Mouse (Mus musculus): Measurements from ENCODE around the gene Slc39a11. TPM values are rescaled to one million over a fixed set of nuclear protein-coding genes. Genes with fewer than 3 reads are reported as not detected.
"Not testable (repeated sequence)": the region's sequence is repeated elsewhere in the genome, so short reads cannot be mapped to it uniquely, and the experiment has no call there.

Gene Slc39a11
- polyA plus RNA-seq, 1 experiment from 2014 or later, result 32.2 TPM

- no peak for ATAC-seq (ENCODE audit: low FRiP score)
- Histone ChIP-seq H3K9me3 (no peaks in the 10 kb centered on the region), H3K4me2 (no peak overlapping the region), H3K36me3 (no peaks in the 10 kb centered on the region), H3K27ac (no peak overlapping the region), H3K4me1 (replicated peaks) (peaks cover 41% of the 10 kb centered on the region), H3K9ac (no peak overlapping the region), H3K4me3 (no peak overlapping the region), H3K27me3 (no peaks in the 10 kb centered on the region)
- WGBS, result 76% methylated on average over 1 of the region's 1 CpGs
Observed at GRCm38 (mm10) chr11:113568999-113569398, 80.9 kb downstream of the Slc39a11 start.

GRCm38 (mm10) chr11:113567926-113568325, 82.0 kb downstream of the Slc39a11 start:
- H3K4me2 ChIP-seq; ATAC-seq (ENCODE audit: low FRiP score); H3K9ac ChIP-seq; H3K27me3 ChIP-seq; H3K9me3 ChIP-seq; H3K36me3 ChIP-seq; H3K27ac ChIP-seq; H3K4me3 ChIP-seq: not testable (repeated sequence)
- H3K4me1 ChIP-seq (replicated peaks), result peaks cover 32% of the 10 kb centered on the region
- 85% methylated on average over 2 of the region's 2 CpGs for WGBS

DNA sequence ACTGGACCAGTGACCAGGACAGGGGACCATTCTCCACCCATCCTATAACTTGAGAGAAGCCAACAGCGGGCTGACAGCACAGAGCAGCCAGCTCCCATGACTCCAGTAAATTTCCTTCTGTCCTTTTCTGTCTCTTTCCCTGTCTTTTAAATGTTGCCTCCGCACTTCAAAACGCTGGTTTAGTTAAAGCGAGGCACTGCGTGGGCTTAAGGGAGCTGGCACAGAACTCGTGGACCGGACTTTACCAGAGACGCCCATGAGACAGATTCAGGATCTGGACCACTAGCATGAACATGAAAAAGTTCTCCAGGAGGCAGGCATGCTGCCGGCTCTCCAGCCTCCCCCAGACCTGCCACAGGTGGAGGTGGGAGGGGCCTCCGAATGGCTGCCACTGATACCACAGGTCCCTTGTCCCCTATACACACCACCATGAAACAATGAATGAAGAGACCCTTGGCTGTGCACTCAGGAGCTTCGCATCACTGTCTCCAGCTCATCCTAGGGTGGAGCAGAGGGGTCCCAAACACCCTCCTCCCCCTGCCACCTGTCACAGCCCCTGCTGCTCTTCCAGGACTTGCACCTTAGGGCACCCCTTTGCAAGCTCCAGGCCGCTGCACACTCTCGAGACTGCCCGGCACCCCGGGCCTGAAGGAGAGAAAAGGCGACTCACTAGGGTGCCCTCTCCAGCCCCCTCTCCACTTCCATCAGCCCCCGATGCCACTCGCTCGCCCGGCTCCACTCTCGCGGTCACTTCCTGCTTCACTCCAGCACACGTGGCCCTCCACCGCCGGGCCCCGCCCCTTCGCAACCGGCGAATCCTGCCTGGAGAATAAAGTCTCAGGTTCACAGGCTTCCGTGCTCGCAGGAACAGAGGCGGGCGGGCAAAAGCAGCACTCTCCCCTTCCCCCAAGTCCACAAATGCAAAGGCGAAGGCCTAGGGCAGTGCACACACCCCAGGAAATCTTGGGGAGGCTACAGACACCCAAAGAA, 84.6 kb downstream of the Slc39a11 start:
- H3K4me3 ChIP-seq, result peak overlapping the region; percentile 58
- H3K9me3 ChIP-seq, result no peaks in the 10 kb centered on the region
- ATAC-seq (ENCODE audit: low FRiP score), result peak; percentile 83
- H3K4me2 ChIP-seq, result peak overlapping the region; percentile 93
- no peak overlapping the region for H3K27ac ChIP-seq
- no peaks in the 10 kb centered on the region for H3K27me3 ChIP-seq
- H3K4me1 ChIP-seq (replicated peaks), result peaks cover 18% of the 10 kb centered on the region
- H3K9ac ChIP-seq, result peak overlapping the region; percentile 81
- 9% methylated on average over 34 of the region's 34 CpGs for WGBS
- no peaks in the 10 kb centered on the region for H3K36me3 ChIP-seq

DNA sequence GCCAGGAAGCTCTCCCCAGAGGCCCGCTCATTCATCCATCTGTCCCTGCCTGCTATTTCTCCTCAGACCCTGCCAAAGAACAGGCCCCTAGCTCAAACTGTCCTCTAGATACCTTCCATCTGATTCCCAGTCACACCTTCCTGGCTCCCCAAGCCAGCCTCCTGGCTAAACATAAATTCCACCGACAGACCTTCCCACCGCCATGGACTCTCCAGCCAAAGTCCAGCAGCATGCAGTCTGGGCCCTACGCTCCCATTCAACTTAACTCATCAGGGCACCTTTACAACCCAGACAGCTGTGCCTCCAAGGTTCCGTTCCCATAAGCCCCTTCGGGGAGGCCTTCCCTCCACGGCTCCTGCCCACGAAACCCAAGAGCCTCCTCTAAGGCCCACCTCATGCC, 87.6 kb downstream of the Slc39a11 start:
- Histone ChIP-seq H3K36me3 (no peaks in the 10 kb centered on the region), H3K27ac (no peak overlapping the region), H3K9me3 (no peaks in the 10 kb centered on the region), H3K27me3 (no peaks in the 10 kb centered on the region), H3K4me2 (no peak overlapping the region), H3K4me1 (replicated peaks) (peaks cover 17% of the 10 kb centered on the region), H3K9ac (no peak overlapping the region; the same call in 1 of the 2 replicates), H3K4me3 (no peak overlapping the region)
- ATAC-seq (ENCODE audit: low FRiP score), result no peak
- 89% methylated on average over 8 of the region's 8 CpGs for WGBS

GRCm38 (mm10) chr11:113560150-113560549, 89.7 kb downstream of the Slc39a11 start:
- ATAC-seq (ENCODE audit: low FRiP score), result no peak
- 80% methylated on average over 4 of the region's 4 CpGs for WGBS
- H3K9me3 ChIP-seq, result no peaks in the 10 kb centered on the region
- H3K9ac ChIP-seq, result no peak overlapping the region
- no peak overlapping the region for H3K27ac ChIP-seq
- no peak overlapping the region for H3K4me3 ChIP-seq
- H3K36me3 ChIP-seq, result no peaks in the 10 kb centered on the region
- no peak overlapping the region for H3K4me2 ChIP-seq
- no peaks in the 10 kb centered on the region for H3K27me3 ChIP-seq
- H3K4me1 ChIP-seq (replicated peaks), result peaks cover 7% of the 10 kb centered on the region

DNA sequence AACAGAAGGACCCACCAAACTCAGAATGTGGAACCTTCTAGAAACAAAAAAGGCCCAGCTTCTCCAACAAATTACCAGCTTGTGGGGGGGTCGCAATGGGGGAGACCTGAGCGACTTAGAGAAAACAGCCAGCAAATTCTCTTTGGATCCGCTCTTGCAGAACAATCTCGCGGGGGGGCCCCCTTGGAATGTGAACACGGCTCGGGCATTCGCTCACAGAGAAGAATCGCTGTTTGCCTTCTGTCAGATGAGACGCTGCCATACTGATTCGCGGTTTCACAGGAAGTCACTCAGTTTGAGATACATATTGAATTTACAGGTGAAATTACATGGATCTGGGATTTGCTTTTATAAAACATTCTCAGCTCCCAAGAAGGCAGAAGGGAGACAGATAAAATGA, 91.4 kb downstream of the Slc39a11 start:
- no peak for ATAC-seq (ENCODE audit: low FRiP score)
- no peaks in the 10 kb centered on the region for H3K9me3 ChIP-seq
- peaks cover 12% of the 10 kb centered on the region for H3K4me1 ChIP-seq (replicated peaks)
- whole genome bisulfite sequencing, result 50% methylated on average over 12 of the region's 12 CpGs
- no peak overlapping the region for H3K27ac ChIP-seq
- no peaks in the 10 kb centered on the region for H3K36me3 ChIP-seq
- H3K27me3 ChIP-seq, result no peaks in the 10 kb centered on the region
- H3K4me3 ChIP-seq, result no peak overlapping the region
- H3K4me2 ChIP-seq, result no peak overlapping the region
- H3K9ac ChIP-seq, result no peak overlapping the region

DNA sequence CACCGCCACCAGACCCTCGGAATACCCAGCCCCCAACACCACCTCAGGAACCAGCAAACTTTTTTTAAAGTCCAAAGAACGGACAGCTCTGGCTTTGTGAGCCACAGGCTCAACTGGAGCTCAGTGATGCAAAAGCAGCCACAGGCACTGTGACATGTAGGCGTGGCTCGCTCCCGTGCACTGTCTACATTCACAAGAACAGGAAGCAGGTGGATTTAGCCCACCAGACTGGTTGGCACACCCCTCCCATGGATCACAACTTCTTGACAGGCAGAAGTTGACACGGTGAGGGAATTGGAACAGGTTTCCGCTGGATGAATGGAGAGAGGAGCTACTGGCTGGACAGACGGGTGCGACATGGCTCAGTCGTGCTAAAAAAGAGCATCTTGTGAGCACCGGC, 93.7 kb downstream of the Slc39a11 start:
- WGBS, result 89% methylated on average over 12 of the region's 12 CpGs
- H3K27me3 ChIP-seq, result no peaks in the 10 kb centered on the region
- H3K4me1 ChIP-seq (replicated peaks), result peaks cover 35% of the 10 kb centered on the region
- H3K27ac ChIP-seq, result no peak overlapping the region
- H3K9me3 ChIP-seq, result no peaks in the 10 kb centered on the region
- no peak overlapping the region for H3K4me3 ChIP-seq
- no peak overlapping the region for H3K9ac ChIP-seq
- ATAC-seq (ENCODE audit: low FRiP score), result no peak
- no peak overlapping the region for H3K4me2 ChIP-seq
- no peaks in the 10 kb centered on the region for H3K36me3 ChIP-seq

DNA sequence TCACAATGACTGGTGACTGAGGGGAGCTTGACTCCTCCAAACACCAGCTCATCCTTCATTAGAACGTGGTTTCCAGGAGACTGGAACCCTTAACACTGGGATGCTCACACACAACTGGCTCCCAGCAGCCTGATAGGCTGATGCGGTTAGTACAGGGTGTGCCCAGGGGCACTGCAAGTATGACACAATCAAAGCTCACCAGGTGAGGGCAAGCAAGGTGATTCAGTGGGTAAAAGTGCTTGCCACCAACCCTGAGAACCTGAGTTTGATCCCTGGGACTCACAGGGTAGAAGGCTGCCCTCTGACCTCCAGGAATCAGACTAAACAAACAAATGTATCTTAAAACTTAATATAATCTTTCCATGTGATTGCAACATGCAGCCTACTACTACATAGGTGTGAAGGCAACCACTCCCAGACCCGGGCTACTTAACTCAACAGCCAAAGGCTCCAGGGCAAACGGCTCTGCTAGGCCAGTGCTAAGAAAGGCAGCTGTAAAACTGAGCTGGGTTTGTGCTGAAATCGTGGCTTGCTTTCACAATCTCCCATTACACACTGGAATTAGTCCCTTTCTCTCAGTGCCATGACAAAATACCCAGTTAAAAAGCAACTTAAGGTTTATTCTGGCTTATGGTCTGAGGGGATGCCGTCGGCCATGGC, 95.0 kb downstream of the Slc39a11 start:
- H3K4me2 ChIP-seq, result no peak overlapping the region
- no peak overlapping the region for H3K9ac ChIP-seq

GRCm38 (mm10) chr11:113554194-113554593, 95.7 kb downstream of the Slc39a11 start:
- WGBS, result 74% methylated on average over 7 of the region's 7 CpGs
- Histone ChIP-seq H3K4me1 (replicated peaks) (peaks cover 35% of the 10 kb centered on the region), H3K4me3 (no peak overlapping the region), H3K9ac (peak overlapping the region; percentile 19; the same call in 1 of the 2 replicates), H3K9me3 (no peaks in the 10 kb centered on the region), H3K36me3 (no peaks in the 10 kb centered on the region), H3K27ac (peak overlapping the region; percentile 70), H3K27me3 (no peaks in the 10 kb centered on the region), H3K4me2 (no peak overlapping the region)
- ATAC-seq (ENCODE audit: low FRiP score), result no peak

More for the DNA sequence above, 95.0 kb downstream of the Slc39a11 start:
- Histone ChIP-seq H3K36me3 (no peaks in the 10 kb centered on the region), H3K9me3 (no peaks in the 10 kb centered on the region), H3K4me3 (no peak overlapping the region), H3K27ac (peak overlapping the region; percentile 70), H3K4me1 (replicated peaks) (peaks cover 35% of the 10 kb centered on the region), H3K27me3 (no peaks in the 10 kb centered on the region)
- 85% methylated on average over 7 of the region's 7 CpGs for WGBS
- no peak for ATAC-seq (ENCODE audit: low FRiP score)

DNA sequence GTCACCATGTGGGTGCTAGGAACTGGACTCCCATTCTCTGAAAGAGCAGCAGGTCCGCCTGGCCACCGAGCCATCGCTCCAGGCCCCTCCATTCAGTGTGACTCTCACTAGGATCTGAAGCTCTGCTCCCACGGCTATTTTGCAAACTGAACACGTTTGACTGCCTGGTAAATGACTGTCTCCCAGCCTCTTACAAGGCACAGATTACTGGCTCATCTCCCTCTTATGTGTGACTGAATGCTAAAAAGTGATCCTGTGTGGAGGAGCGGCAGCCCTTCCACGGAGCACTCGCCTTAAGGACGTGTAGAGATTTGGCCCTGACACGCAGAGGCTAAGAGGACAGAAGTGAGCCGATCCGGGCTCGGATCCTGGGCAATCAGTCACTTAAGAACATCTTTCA, 96.3 kb downstream of the Slc39a11 start:
- 77% methylated on average over 13 of the region's 13 CpGs for WGBS
- no peak overlapping the region for H3K4me2 ChIP-seq
- peak overlapping the region; percentile 70 for H3K27ac ChIP-seq
- no peaks in the 10 kb centered on the region for H3K9me3 ChIP-seq
- H3K36me3 ChIP-seq, result no peaks in the 10 kb centered on the region
- peaks cover 35% of the 10 kb centered on the region for H3K4me1 ChIP-seq (replicated peaks)
- ATAC-seq (ENCODE audit: low FRiP score), result no peak
- no peaks in the 10 kb centered on the region for H3K27me3 ChIP-seq
- no peak overlapping the region for H3K4me3 ChIP-seq
- 0 out of 2 replicates have a peak overlapping the region, but pooled peaks have one; percentile 14 for H3K9ac ChIP-seq

GRCm38 (mm10) chr11:113552539-113552938, 97.3 kb downstream of the Slc39a11 start:
- no peak for ATAC-seq (ENCODE audit: low FRiP score)
- Histone ChIP-seq H3K4me3 (no peak overlapping the region), H3K36me3 (no peaks in the 10 kb centered on the region), H3K27ac (no peak overlapping the region), H3K4me2 (no peak overlapping the region), H3K9me3 (no peaks in the 10 kb centered on the region), H3K9ac (no peak overlapping the region), H3K27me3 (no peaks in the 10 kb centered on the region), H3K4me1 (replicated peaks) (peaks cover 35% of the 10 kb centered on the region)
- WGBS, result 57% methylated on average over 10 of the region's 10 CpGs

- Histone ChIP-seq H3K4me3 (no peak overlapping the region), H3K4me2 (no peak overlapping the region), H3K9ac (no peak overlapping the region), H3K9me3 (0 out of 2 replicates have a peak, but pooled peaks cover 3% of the 10 kb centered on the region), H3K27me3 (no peaks in the 10 kb centered on the region), H3K4me1 (replicated peaks) (peaks cover 7% of the 10 kb centered on the region), H3K27ac (peak overlapping the region; percentile 44; the same call in 1 of the 2 replicates), H3K36me3 (no peaks in the 10 kb centered on the region)
- 78% methylated on average over 11 of the region's 11 CpGs for WGBS
- no peak for ATAC-seq (ENCODE audit: low FRiP score)
Observed at GRCm38 (mm10) chr11:113546217-113546877, 103.5 kb downstream of the Slc39a11 start.

Measured in hindbrain, embryonic 13.5 days (tissue).